Mouse (Mus musculus) brain, embryonic 18.5 days (tissue): ENCODE measurements around the gene Pes1.
"Not testable (repeated sequence)": the region's sequence is repeated elsewhere in the genome, so short reads cannot be mapped to it uniquely, and the experiment has no call there.

ENCODE experiments used
- DNase-seq: peaks from one replicate; pipeline ENCODE4 v3.0.0-alpha.2; 2012; ENCODE audit warnings: low read depth, low spot score

The Pes1 gene

GRCm38 (mm10) chr11:3963610-3964415 is at the start of gene Pes1:
Gene Pes1, plus strand, starts transcription at chr11:3963975.
- DNase-seq = peak; percentile 86

- DNase-seq = no peak
Measured at GRCm38 (mm10) chr11:3914109-3914840, 49.5 kb upstream of the Pes1 start, which contains the start of gene Slc35e4. Gene Slc35e4, minus strand, starts transcription at chr11:3914664.

- DNase-seq = no peak
Measured at GRCm38 (mm10) chr11:3918738-3919137, 45.0 kb upstream of the Pes1 start.

- DNase-seq = no peak
Measured at GRCm38 (mm10) chr11:3920476-3920875, 43.3 kb upstream of the Pes1 start.

- no peak for DNase-seq
Measured at GRCm38 (mm10) chr11:3921281-3921850, 42.4 kb upstream of the Pes1 start.

GRCm38 (mm10) chr11:3922115-3922514 is 41.7 kb upstream of the Pes1 start:
- DNase-seq = no peak

- no peak for DNase-seq
Measured at GRCm38 (mm10) chr11:3922731-3923130, 41.0 kb upstream of the Pes1 start.

- DNase-seq = no peak
Measured at GRCm38 (mm10) chr11:3925916-3926315, 37.9 kb upstream of the Pes1 start.

- DNase-seq = no peak
Measured at GRCm38 (mm10) chr11:3930019-3930418, 33.8 kb upstream of the Pes1 start.

- DNase-seq = no peak
Measured at GRCm38 (mm10) chr11:3930931-3931330, 32.8 kb upstream of the Pes1 start.

GRCm38 (mm10) chr11:3931511-3932211 is 32.1 kb upstream of the Pes1 start, which contains the start of gene Tcn2:
Gene Tcn2, minus strand, starts transcription at chr11:3932159.
- no peak for DNase-seq

GRCm38 (mm10) chr11:3933756-3934285 is 30.0 kb upstream of the Pes1 start:
- no peak for DNase-seq

- no peak for DNase-seq
Measured at GRCm38 (mm10) chr11:3935135-3935534, 28.6 kb upstream of the Pes1 start.

GRCm38 (mm10) chr11:3936318-3936717 is 27.5 kb upstream of the Pes1 start:
- no peak for DNase-seq

GRCm38 (mm10) chr11:3937321-3937874 is 26.4 kb upstream of the Pes1 start:
- DNase-seq = no peak

GRCm38 (mm10) chr11:3941371-3941770 is 22.4 kb upstream of the Pes1 start:
- no peak for DNase-seq

- no peak for DNase-seq
Measured at GRCm38 (mm10) chr11:3946386-3946785, 17.4 kb upstream of the Pes1 start.

- DNase-seq = not testable (repeated sequence)
Measured at GRCm38 (mm10) chr11:3954876-3955275, 8.9 kb upstream of the Pes1 start.

- DNase-seq = not testable (repeated sequence)
Measured at GRCm38 (mm10) chr11:3955371-3955770, 8.4 kb upstream of the Pes1 start.

GRCm38 (mm10) chr11:3960901-3961300 is 2.9 kb upstream of the Pes1 start:
- DNase-seq = no peak

GRCm38 (mm10) chr11:3961761-3962160 is 2.0 kb upstream of the Pes1 start:
- DNase-seq = no peak
